Mouse (Mus musculus): ENCODE data around the gene Fgd1.

Gene Fgd1

DNA sequence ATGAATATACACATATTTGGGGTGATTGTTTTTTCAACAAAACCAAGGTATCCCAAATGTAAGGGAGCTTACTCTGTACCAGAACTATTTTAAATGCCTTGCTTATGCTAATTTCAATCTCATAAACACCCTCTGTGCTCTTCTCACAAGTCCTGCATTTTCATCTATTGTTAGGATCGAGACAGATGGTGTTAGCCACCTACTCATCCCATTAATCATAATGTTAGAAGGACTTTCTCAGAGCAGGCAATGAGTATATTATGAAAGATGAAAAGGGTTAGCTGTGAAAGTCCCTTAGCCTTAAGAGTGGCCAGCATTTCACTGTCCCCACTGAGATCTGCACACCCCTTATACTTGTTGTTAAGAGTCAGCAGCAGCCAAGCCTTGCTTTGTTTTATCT is 41.5 kb downstream of the Fgd1 start:
- no peak for DNase-seq (ENCODE audit: low read depth, low spot score)

- peak; percentile 70 for DNase-seq (ENCODE audit: low read depth, low spot score)
Measured at GRCm38 (mm10) chrX:151096171-151097058, 50.5 kb downstream of the Fgd1 start, which contains the start of gene Tsr2. Gene Tsr2, minus strand, starts transcription at chrX:151096543.

- DNase-seq (ENCODE audit: low read depth, low spot score), result no peak
Measured at GRCm38 (mm10) chrX:151107301-151108067, 61.5 kb downstream of the Fgd1 start.

DNA sequence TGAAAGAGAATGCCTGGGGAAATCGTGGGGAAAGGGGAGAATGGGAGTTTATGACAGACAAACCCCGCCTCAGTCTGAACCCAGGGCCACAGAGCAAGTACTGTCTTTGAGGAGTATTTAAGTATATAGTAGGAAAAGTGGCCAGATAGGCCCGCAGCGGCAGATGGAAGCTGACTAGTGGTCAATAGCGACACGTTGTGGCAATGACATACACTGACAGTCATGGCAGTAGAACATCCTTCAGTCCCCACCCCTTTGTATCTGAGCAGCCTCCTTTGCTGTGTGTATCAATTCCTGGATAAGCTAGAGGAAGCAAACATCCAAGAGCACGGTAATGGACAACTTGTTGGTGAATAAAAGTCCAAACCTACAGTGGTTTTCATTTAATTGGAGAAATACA is 70.8 kb downstream of the Fgd1 start:
- DNase-seq (ENCODE audit: low read depth, low spot score), result peak; percentile 19

- DNase-seq (ENCODE audit: low read depth, low spot score), result no peak
Measured at GRCm38 (mm10) chrX:151117432-151117831, 71.5 kb downstream of the Fgd1 start.

GRCm38 (mm10) chrX:151123933-151124332 is 78.0 kb downstream of the Fgd1 start:
- no peak for DNase-seq (ENCODE audit: low read depth, low spot score)

DNA sequence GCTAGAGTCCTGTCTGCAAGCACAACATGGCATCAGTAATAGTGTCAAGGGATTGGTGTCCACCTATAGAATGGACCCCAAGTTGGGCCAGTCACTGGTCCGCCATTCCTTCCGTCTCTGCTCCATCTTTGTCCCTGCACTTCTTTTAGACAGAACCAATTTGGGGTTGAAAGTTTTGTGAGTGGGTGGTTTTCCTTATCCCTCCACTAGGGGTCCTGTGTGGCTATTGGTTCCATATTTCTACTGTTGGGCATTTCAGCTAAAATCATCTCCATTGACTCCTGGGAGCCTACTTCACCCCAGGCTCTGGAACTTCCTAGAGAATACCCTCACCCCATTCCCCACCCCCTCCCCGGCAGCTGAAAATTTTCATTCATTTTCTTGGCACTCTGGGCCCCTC is 84.5 kb downstream of the Fgd1 start:
- no peak for DNase-seq (ENCODE audit: low read depth, low spot score)

DNA sequence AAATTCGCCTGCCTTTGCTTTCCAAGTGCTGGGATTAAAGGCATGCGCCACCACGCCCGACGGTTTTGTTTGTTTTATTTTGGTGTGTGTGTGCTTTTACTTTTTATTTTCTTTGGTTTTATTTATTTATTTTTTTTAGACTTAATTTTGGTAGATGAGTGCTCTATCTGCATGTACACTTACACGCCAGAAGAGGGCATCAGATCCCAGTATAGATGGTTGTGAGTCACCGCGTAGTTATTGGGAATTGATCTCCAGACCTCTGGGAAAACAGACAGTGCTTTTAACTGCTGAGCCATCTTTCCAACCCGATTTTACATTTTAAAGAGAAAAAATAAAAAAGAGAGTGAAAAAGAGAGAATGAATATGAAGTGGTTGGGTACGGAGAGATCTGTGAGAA is 86.8 kb downstream of the Fgd1 start:
- peak; percentile 6 for DNase-seq (ENCODE audit: low read depth, low spot score)

All from forelimb bud, embryonic 11.5 days (tissue).